Comparison of ENCODE assay signal across 28 mouse cellular contexts in the genomic region with DNA sequence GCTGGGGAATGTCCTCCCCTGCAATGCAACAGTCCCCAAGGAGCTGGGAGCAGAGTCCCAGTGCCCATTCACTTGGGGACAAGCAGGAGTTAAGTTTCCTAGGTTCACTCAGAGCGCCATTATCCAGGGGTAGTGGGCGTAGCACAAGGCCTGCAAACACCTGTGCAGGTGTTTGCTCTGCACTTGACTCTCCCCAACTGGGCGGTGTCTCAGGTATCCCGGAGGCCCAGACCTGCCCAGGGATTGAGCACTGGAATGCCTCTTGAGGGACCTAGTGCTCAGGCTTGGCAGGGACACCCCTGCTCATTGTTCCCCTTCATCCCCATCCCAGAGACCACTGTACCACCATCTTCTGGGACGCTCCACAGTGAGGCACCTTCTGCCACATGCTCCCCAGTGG.
DNase-seq lines count a peak whose midpoint lies in the region; ATAC-seq and TF ChIP-seq lines count a peak whose summit lies in the region.
"Had no signal": no experiment of that assay in that cellular context is flagged by ENCODE, and none has a peak within 500 bp of the region (broad histone marks: within the 10 kb centered on the region; RNA-seq: fewer than 3 reads in every experiment).

No protein-coding gene starts in this region.

- DNase-seq in lung, adult 18-20 months: peak; percentile 54 to 72
- peak; percentile 73 for DNase-seq in lung, embryonic 14.5 days
- peak; percentile 32 for DNase-seq in lung, postnatal 14 days
- no peak for DNase-seq in heart, postnatal 36 days
- no peak for DNase-seq in layer of hippocampus, postnatal 25 days (ENCODE audit: extremely low spot score in 1 of 2, low spot score in 1 of 2)
- DNase-seq in forebrain, embryonic 14.5 days (ENCODE audit: low spot score): no peak
- DNase-seq: adrenal gland, postnatal 10 days; B cell, adult 2 months; cerebellum, adult 8-10 months; cerebellum, postnatal 36 days; forebrain, postnatal 0 days; gastrocnemius, postnatal 10 days; heart, postnatal 14 days; kidney, adult 18-20 months; right cerebral cortex, postnatal 4 days; thymus, adult 18-20 months; thymus, postnatal 36 days had no signal

- H3K36me3 ChIP-seq in lung, embryonic 14.5 days (ENCODE audit: insufficient read depth): no peaks in the 10 kb centered on the region
- no peaks in the 10 kb centered on the region for H3K36me3 ChIP-seq in stomach, embryonic 15.5 days
- H3K36me3 ChIP-seq in forebrain, embryonic 14.5 days (ENCODE audit: control insufficient read depth, insufficient read depth, low read length): no peaks in the 10 kb centered on the region
- H3K36me3 ChIP-seq: embryonic facial prominence, embryonic 12.5 days; kidney, embryonic 15.5 days; limb, embryonic 12.5 days; liver, embryonic 15.5 days; neural tube, embryonic 12.5 days had no signal

- no peak for TF ChIP-seq CTCF in lung, embryonic 14.5 days (IDR thresholded peaks at IDR 0.05; ENCODE audit: low read depth)

- no peak overlapping the region for H3K4me2 ChIP-seq in lung, embryonic 14.5 days
- H3K4me2 ChIP-seq in stomach, embryonic 15.5 days: no peak overlapping the region
- H3K4me2 ChIP-seq in forebrain, embryonic 14.5 days (ENCODE audit: low read length): no peak overlapping the region
- H3K4me2 ChIP-seq: embryonic facial prominence, embryonic 12.5 days; kidney, embryonic 15.5 days; limb, embryonic 12.5 days; liver, embryonic 15.5 days; midbrain, embryonic 11.5 days; neural tube, embryonic 12.5 days had no signal

- intact Hi-C loops in heart, postnatal 36 days (cut with DNase I): loop anchor here (5.0 kb wide), 1 partner anchor 508 kb away; a partner anchor contains a TSS

- H3K27me3 ChIP-seq in lung, embryonic 14.5 days (ENCODE audit: insufficient read depth, low read length): no peaks in the 10 kb centered on the region
- 0 out of 2 replicates have a peak, but pooled peaks cover under 1% of the 10 kb centered on the region for H3K27me3 ChIP-seq in stomach, embryonic 15.5 days (replicated peaks)
- H3K27me3 ChIP-seq in forebrain, embryonic 14.5 days (replicated peaks; ENCODE audit: control insufficient read depth, insufficient read depth, low read length): peaks cover 28% of the 10 kb centered on the region
- H3K27me3 ChIP-seq: liver, embryonic 15.5 days had no signal

- 56% methylated on average over 5 of the region's 5 CpGs for WGBS in lung, embryonic 14.5 days
- 76% methylated on average over 5 of the region's 5 CpGs for WGBS in stomach, embryonic 15.5 days
- 88% methylated on average over 5 of the region's 5 CpGs for WGBS in forebrain, embryonic 14.5 days

- H3K27ac ChIP-seq in lung, embryonic 14.5 days (ENCODE audit: low read depth): peak overlapping the region; percentile 67; the same call in 1 of the 2 replicates
- H3K27ac ChIP-seq in stomach, embryonic 15.5 days: no peak overlapping the region
- no peak overlapping the region for H3K27ac ChIP-seq in forebrain, embryonic 14.5 days (ENCODE audit: low read depth, low read length)
- H3K27ac ChIP-seq: embryonic facial prominence, embryonic 12.5 days; kidney, embryonic 15.5 days; left cerebral cortex, adult 2 months; limb, embryonic 12.5 days; liver, embryonic 15.5 days; neural tube, embryonic 12.5 days had no signal

- H3K4me1 ChIP-seq in lung, embryonic 14.5 days (ENCODE audit: insufficient read depth): no peaks in the 10 kb centered on the region
- H3K4me1 ChIP-seq in stomach, embryonic 15.5 days: no peaks in the 10 kb centered on the region
- H3K4me1 ChIP-seq in forebrain, embryonic 14.5 days (ENCODE audit: control insufficient read depth, insufficient read depth, low read length): no peaks in the 10 kb centered on the region
- H3K4me1 ChIP-seq: embryonic facial prominence, embryonic 12.5 days; kidney, embryonic 15.5 days; limb, embryonic 12.5 days; liver, embryonic 15.5 days; neural tube, embryonic 12.5 days had no signal

- ATAC-seq in lung, embryonic 14.5 days (ENCODE audit: insufficient read depth): peak; percentile 88
- peak; percentile 75 for ATAC-seq in stomach, embryonic 15.5 days (ENCODE audit: insufficient read depth, low FRiP score, low read depth)
- ATAC-seq in forebrain, embryonic 14.5 days: no peak
- ATAC-seq: forebrain, postnatal 0 days; hindbrain, embryonic 16.5 days had no signal

- H3K4me3 ChIP-seq in lung, embryonic 14.5 days (ENCODE audit: low read depth, low read length): no peak overlapping the region
- no peak overlapping the region for H3K4me3 ChIP-seq in stomach, embryonic 15.5 days (replicated peaks)
- H3K4me3 ChIP-seq in forebrain, embryonic 14.5 days (ENCODE audit: low read depth, low read length): no peak overlapping the region
- H3K4me3 ChIP-seq: embryonic facial prominence, embryonic 12.5 days; erythroblast, embryonic 14.5 days; kidney, embryonic 15.5 days; left cerebral cortex, adult 2 months; limb, embryonic 12.5 days; liver, embryonic 15.5 days; myocyte; neural tube, embryonic 12.5 days had no signal

- no peaks in the 10 kb centered on the region for H3K9me3 ChIP-seq in lung, embryonic 14.5 days (ENCODE audit: low read depth, low read length)
- H3K9me3 ChIP-seq in stomach, embryonic 15.5 days: no peaks in the 10 kb centered on the region
- H3K9me3 ChIP-seq in forebrain, embryonic 14.5 days (replicated peaks; ENCODE audit: control insufficient read depth, low read length): no peaks in the 10 kb centered on the region
- H3K9me3 ChIP-seq: embryonic facial prominence, embryonic 12.5 days; kidney, embryonic 15.5 days; limb, embryonic 12.5 days; liver, embryonic 15.5 days; neural tube, embryonic 12.5 days had no signal

- H3K9ac ChIP-seq in lung, embryonic 14.5 days: no peak overlapping the region
- no peak overlapping the region for H3K9ac ChIP-seq in stomach, embryonic 15.5 days
- no peak overlapping the region for H3K9ac ChIP-seq in forebrain, embryonic 14.5 days (ENCODE audit: low read length)
- H3K9ac ChIP-seq: embryonic facial prominence, embryonic 12.5 days; forebrain, postnatal 0 days; kidney, embryonic 15.5 days; limb, embryonic 12.5 days; liver, embryonic 15.5 days; neural tube, embryonic 12.5 days had no signal

Comparison
In these comparisons a context has a peak if more than half of its experiments do, and no peak if none do; other contexts are left out.
1. DNase-seq: peak in lung, adult 18-20 months (2 of 2), lung, embryonic 14.5 days (single experiment) and lung, postnatal 14 days (single experiment); none in heart, postnatal 36 days (0 of 2), layer of hippocampus, postnatal 25 days (0 of 2) and forebrain, embryonic 14.5 days (single experiment).